Mouse (Mus musculus) cortical plate, adult 2 months (tissue): Measurements from ENCODE around the gene Dlg2.
"Not testable (repeated sequence)": the region's sequence is repeated elsewhere in the genome, so short reads cannot be mapped to it uniquely, and the experiment has no call there.

Experiments used
- CTCF ChIP-seq: fragments of 200-500 bp; IDR thresholded peaks from 2 replicates; pipeline ENCODE4 v1.5.1; 2011; ENCODE audit warnings: mild to moderate bottlenecking, control low read depth, low read length; ENCODE audit not compliant: insufficient read depth; ENCODE audit errors: extremely low read depth
- POLR2A ChIP-seq: fragments of 200-500 bp; IDR thresholded peaks from 2 replicates; pipeline ENCODE4 v1.6.1; 2011; ENCODE audit warnings: mild to moderate bottlenecking, low read length, control low read depth; ENCODE audit not compliant: insufficient read depth; ENCODE audit errors: extremely low read depth

DNA sequence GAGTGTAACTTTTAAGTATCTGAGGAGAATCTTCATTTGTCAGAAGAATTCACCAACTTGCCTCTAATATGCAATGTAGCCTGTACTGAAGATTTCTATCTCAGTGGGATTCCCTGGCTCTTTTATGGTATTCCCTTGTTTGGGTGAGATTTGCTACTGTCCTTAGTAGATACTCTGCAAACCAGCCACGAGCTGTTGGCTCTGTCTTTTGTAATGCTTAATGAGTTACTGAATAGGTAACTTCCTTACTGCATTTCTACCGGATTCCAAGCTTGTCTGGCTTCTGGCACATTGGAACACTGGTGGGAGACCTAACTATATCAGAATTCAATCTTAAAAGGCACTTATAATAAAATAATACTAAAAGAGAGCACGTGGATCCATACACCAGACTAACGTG lies 400.3 kb downstream of the Dlg2 start:
- not testable (repeated sequence) for TF ChIP-seq CTCF, POLR2A
